Mouse (Mus musculus): ENCODE data around the gene Lrrc43.
"Not testable (repeated sequence)": the region's sequence is repeated elsewhere in the genome, so short reads cannot be mapped to it uniquely, and the experiment has no call there.

Gene Lrrc43

DNA sequence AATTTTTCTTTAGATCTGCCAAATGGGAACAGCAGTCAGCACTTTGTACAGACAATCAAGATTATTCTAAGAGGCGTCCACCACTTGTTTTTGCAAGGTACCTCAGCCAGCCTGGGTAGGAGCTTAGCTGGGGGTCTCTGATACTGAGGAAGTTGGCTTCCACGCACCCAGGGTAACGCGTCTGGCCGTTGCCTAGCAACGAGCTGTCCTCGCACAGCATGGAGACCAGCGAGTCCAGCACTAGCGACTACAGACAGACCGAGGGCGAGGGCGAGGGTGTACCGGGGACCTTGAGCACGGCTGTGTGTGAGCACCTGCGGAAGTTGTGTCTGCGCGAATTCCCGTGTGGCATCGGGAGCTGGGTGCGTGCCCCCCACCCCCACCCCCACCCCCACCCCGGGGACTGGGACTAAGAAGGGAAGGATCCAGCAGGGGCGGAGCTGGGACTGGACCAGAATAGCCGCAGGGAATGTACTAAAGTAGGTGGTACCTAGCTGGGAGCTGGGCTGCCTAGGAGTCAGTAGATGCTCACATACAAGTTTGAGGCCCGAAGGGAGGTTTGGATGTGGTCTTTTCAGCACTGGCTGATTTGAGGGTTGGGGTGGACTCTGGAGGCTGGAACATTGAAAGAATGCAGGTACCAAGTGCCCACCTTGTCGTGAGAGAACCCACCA is at the start of gene Lrrc43, which contains the start of gene Il31:
TSS of gene Lrrc43 (plus strand) at position 194 of the 674 bp plus-strand sequence.
TSS of gene Il31 (minus strand) at position 378 of the 674 bp plus-strand sequence.
- DNase-seq (ENCODE audit: low read depth, low spot score), result no peak

DNA sequence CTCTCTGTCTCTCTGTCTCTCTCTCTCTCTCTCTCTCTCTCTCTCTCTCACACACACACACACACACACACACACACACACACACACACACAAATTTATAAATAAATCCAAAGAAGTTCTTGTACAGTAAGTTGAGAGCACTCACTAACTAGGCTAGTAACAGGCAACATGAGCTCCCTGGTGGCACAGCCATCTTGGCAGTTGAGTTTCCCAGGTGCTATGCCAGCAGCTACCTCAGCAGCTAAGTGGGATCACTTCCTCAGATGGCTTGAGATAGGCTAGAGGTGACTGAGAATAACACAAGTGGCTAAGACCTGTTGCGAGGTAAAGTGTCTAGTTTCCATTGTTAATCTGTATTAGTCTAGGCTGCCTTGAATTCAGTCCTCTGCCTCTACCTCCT is 49.8 kb upstream of the Lrrc43 start:
- DNase-seq (ENCODE audit: low read depth, low spot score), result no peak

DNA sequence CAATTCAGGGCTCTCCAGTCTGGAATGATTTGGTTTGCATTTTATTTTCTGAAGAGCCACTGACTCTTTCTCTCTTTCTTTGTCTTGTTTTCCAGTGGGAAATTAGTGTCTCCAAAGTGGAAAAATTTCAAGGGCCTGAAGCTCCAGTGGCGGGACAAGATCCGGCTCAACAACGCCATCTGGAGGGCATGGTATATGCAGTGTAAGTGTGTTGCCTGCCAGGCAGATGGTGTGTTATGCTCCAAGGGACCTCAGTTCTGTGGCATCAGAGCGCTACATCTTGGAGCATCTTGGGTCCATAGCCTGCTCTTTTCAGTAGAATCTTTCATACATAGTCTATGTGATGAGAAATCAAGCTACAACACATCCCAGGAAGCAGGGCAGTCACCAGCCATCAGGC is 49.2 kb upstream of the Lrrc43 start:
- no peak for DNase-seq (ENCODE audit: low read depth, low spot score)

DNA sequence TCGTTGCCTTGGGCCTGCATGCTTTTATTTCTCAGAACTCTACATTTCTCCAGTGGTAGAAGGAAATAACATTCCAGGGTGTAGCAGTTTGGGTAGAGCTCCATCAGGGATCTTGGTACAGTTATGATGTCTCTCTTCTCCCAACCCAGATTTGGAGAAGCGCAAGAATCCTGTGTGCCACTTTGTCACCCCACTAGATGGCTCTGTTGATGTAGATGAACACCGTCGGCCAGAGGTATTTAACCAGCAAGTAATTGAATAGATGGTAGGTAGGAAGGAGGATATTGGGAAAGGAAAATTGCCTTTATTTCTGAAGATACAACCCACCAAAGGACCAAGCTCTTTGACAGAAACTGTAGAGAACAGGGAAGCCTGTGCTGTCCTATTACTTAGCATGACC is 48.4 kb upstream of the Lrrc43 start:
- peak; percentile 21 for DNase-seq (ENCODE audit: low read depth, low spot score)

DNA sequence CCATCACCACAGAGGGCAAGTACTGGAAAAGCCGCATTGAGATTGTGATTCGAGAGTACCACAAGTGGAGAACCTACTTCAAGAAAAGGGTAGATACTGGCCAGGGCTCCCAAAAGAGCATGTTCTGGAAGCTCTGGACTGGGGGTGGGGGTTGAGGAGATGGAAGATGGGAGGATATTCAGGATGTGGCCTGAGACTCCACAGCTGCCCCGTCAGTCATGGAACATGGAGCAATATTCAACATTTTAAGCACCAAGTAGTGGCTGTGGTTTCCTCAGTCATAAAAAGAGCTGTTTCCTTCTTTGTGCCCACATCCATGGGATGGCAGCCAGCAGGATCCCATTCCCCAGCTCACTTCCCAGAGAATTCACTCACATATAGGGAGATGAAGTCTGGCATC is 46.8 kb upstream of the Lrrc43 start:
- no peak for DNase-seq (ENCODE audit: low read depth, low spot score)

DNA sequence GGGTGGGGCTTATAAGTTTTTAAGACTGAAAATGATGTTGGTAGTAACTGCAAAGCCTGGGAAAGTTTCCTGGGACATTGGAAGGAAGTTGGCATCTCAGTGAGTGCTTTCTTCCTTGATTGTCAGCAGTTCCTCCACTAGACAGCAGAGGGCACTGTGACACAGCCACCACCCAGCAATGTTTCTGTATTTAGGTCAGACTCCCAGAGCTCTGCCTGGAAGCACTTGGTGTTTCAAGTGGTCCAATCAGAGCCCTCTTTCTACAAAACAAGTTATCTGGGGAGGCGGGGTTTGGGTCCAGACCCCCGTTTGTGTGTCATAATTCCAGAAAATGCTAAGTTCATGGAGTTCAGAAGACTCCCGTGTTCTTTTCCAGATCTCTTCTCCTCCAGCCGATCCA is 45.0 kb upstream of the Lrrc43 start:
- DNase-seq (ENCODE audit: low read depth, low spot score), result peak; percentile 75

DNA sequence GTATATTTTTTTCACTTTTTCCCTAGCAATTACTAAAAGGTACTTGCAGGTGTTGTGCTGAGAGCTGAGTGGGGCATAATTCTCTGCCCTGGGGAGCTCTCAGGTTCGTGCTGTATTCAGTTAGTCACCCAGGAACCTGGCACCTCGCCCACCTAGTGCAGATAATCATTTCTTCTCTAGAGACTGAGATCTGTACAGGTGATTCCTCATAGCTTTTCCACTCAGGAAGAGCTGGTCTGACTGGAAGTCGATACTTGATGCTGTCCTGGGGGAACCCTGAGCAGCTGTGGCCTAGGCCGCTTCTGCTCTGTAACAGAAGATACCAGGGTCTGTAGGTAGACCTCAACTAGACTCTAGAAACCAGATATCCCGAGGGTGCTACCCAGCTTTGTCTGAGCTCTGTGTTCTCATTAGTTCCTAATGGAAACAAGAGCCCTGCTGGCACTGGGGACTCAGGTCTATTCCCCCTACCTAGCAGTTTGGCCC is 44.2 kb upstream of the Lrrc43 start:
- DNase-seq (ENCODE audit: low read depth, low spot score), result no peak

DNA sequence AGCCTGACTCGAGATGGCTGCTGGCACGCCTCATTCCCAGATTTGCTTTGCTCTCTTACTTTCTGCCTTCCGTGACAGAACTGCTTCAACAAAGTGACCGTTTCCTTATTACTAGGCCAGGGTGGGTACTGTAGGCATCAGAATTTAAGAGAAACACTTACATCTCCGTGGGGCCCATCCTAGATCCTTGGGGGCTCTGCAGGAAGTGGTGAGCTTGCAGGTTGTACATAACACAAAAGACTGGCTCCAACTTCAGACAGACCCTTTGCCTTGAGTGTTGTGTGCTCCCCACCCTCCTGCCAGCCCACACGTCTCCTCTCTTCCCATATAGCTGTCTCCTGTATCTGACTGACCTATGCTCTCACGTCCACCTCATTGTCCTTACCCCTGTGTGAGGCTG is 37.2 kb upstream of the Lrrc43 start:
- no peak for DNase-seq (ENCODE audit: low read depth, low spot score)

DNA sequence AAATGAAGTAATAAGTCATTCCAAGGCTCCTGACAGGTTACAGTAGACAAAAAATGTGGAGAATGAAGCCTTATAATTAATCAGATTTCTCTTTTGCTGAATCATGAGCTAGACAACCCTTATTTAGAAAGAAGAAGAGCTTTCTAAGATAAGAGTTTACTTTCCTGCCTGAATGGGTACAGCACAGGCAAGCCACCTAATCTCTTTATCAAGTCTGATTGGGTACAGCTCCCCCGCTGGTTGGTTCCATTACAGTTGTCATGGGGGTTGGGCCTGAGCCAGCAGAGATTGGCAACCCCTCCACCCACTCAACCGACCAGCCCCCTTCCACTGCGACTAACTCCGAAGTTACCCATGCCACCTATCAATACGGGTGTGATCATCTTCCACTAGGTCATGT is 27.7 kb upstream of the Lrrc43 start:
- peak; percentile 14 for DNase-seq (ENCODE audit: low read depth, low spot score)

DNA sequence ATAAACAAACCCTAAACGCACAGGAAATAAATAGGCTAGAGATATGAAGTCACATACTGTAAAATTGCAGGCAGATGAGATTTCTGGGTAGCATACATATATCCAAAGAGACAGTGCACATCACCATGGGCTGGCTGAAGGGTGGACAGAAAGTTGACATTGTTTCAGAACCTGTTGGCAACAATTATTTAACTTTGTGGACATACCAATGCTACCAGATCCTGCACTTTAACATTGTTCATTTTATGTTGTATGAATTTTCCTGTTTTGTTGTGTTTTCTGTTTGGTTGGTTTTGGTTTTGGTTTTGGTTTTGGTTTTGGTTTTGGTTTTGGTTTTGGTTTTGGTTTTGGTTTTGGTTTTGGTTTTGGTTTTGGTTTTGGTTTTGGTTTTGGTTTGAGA is 24.5 kb upstream of the Lrrc43 start:
- DNase-seq (ENCODE audit: low read depth, low spot score), result no peak

DNA sequence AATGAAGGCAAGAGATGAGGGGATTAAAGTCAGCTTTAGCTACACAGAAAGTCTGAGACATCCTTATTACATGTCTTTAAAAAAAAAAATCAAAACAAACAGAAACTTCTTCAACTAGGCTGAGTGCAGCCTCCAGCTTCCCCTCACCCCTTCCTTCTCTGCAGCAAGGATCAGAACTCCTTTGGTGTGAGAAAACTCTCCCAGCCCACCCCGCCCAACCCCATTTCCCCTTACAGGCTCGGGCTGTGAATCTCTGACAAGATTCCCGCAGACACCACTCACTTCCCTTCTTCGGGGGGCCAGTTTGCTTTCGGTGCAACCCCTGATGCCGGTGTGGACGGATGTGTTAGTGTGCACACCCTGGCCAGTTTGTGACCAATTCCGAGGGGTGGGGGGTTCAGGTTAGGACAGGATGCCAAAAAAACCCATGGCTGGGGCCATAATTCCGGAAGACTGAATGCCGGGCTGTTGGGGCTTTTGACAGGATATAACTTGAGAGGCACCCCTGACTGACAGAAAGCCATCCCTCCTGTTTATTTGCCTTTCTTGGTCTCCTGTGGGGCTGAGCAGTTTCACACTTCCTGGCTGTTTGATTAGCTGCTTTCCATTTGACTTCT is 18.2 kb upstream of the Lrrc43 start:
- no peak for DNase-seq (ENCODE audit: low read depth, low spot score)

DNA sequence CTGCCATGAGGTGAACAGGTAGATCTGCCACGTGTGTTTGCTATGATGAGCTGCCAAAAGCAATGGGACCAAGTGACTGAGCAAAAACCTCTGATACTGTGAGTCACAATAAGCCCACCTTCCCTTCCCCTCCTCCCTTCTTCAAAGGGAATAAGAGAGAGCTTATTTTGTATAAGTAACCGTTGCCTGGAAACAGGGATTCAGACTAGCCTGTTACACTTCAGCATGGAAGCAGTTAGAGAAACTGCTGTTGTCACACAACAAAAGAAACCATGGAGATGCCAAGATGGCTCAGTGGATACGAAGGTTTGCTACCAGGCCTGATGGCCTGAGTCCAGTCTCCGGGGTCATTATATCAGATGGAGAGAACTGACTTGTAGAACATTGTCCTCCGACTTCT is 15.3 kb upstream of the Lrrc43 start:
- DNase-seq (ENCODE audit: low read depth, low spot score), result no peak

DNA sequence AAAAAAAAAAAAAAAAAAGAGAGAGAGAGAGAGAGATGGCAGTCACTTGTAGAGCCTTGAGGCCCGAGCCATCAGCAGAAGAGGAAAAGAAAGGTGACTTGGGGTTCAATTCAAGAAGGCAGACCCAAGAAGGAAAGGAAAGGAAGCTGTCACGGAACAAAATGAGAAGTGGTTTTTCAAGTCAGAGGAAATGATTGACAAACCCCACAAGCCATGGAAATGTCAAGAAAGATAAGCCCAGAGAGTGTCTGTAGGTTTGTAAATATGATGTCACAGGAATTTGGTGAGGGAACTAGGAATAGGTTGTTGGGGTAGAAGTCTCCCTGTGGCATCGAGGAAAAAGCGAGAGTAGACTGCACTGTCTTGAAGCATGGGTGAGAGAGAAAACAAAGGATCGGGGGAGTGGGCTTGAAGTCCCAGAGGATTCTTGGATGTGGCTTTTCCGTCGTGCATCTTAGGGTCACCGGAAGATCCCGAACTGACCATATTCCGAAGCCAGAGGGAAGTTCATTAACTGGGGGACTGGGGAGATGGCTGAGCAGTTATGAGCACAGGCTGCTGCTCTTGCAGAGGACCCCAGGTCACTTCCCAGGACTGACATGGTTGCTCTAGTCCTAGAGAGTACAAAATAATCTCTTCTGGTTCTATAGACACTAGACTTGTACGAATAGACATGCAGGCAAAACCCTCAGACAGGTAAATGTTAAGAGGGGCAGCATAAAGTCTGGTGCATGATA is 1.3 kb upstream of the Lrrc43 start:
- DNase-seq (ENCODE audit: low read depth, low spot score), result no peak

DNA sequence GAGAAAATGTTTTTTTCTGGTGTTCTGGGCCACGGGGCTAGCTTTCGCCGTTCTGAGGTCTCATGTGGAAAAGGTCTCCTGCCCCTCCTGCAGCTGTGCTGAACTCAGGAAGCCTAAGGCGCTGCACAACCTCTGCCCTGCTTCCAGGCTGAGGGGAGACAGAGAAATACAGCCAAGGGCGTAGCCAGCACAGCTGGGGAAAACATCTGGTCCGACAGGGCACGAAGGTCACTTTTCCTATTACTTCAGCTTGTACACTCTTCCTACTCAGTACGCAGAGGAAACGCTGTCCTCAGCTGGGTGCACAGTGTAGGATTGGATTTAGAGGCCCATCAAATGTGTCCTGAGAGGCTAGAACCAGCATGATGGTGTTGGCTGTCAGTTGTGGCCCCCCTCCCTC is 830 bp downstream of the Lrrc43 start:
- no peak for DNase-seq (ENCODE audit: low read depth, low spot score)

DNA sequence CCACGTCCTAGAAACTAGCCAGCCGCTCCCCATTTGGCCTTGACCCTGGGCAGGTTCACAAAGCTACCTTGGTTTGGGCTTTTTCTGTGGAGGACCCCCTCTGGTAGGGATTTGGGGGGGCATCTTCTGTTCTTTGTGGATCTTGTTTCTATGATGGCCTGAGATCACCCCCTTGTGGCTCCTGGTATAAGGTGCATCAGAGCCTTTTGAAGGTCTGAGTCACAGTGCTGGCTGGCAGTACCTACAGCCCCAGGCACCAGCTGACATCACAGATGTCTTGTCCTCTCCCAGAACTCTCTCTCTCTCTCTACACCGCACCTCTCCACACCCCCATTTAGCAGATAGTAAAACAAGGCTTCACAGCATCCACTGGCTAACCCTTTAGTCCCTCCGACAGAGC is 10.6 kb downstream of the Lrrc43 start:
- DNase-seq (ENCODE audit: low read depth, low spot score), result peak; percentile 48

DNA sequence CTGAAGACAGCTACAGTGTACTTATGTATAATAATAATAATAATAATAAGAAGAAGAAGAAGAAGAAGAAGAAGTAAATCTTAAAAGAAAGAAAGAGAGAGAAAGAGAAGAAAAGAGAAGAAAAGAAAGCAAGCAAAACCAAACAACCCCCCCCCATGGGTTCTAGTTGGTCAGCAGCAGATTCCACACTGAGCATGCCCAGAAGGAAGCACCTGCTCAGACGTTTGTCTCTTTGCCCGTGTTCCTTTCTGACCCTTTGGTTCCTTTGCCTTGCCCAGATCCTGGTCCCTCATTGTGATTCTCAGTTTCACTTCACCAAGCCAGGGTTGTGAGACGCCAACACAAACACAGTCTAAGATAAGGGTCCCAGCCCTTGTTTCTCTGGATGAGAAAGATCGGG is 12.9 kb downstream of the Lrrc43 start:
- no peak for DNase-seq (ENCODE audit: low read depth, low spot score)

DNA sequence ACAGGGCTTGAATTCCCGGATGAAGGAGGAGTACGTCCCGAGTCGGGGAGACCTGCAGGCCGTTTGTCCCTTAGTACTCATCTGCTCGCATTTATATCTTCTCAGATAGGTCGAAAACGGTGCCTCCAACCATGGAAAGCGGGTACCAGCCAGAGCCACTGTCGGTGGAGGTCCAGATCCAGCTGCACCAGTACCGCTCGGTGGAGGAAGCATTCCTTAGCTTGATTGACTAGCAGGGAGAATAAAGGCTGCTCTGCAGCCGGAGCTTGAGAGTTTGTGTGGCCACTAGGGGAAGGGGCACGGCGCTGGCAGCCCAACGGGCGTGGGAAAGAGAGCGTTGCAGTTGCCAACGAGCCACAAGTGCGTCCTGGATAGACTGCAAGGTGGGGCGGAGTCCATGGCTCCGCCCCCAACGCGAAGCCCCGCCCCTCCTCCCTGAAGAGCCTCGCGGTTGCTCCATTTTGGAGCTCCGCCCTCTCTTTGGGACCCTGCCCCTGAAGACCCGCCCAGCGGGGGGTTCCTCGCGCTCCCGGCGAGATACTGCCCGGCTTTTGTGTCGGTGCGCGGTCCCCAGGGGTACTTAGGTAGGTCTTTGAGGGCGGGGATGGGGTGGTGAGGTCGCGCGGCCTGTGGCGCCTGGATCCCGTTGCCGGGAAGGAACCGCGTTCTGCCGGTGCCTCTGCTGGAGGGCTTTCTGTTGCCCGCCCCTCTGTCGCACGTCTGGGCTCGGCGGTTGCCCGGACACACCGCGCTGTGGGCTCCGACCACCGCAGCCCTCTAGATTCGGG is 19.0 kb downstream of the Lrrc43 start:
- DNase-seq (ENCODE audit: low read depth, low spot score), result peak; percentile 94

DNA sequence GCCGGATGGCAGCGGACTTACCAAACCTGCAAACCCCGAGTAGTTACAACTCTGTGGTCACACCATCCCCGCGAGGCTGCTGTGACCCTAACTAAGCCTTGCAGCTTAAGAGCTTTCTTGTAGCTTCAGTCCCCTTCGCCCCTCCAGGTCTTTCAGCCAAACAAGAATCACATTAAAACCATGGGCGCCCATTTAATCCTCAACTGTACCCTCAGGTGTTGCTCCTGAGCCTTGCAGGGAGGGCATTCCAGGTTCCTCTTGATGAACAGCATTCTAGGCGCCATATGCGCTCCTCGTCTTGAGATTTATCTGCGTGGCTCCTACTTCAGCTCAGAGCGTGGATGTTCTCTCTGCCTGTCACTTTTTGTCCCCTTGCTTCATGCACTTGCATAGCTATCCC is 19.8 kb downstream of the Lrrc43 start:
- DNase-seq (ENCODE audit: low read depth, low spot score), result no peak

DNA sequence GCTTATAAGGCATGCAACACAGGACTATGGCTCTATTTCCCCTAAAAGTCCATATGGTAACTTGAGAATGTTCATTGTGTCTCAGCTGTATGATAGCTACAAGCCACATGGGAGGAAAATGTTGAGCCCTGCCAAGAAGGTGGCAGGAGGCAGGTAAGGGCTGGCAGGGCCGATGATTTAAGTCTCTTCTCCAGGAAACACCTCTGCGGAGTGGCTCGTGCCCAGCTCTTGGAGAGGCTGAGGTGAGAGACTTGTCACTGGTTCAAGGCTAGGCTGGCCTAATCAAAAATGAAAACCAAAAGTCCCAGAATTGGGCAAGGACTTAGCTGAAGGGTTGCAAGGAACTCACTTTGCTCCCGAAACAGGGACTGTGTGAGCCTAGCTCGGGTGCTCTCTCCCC is 21.1 kb downstream of the Lrrc43 start, which contains the start of gene B3gnt4:
TSS of gene B3gnt4 (plus strand) at position 301 of the 400 bp plus-strand sequence.
- DNase-seq (ENCODE audit: low read depth, low spot score), result no peak

DNA sequence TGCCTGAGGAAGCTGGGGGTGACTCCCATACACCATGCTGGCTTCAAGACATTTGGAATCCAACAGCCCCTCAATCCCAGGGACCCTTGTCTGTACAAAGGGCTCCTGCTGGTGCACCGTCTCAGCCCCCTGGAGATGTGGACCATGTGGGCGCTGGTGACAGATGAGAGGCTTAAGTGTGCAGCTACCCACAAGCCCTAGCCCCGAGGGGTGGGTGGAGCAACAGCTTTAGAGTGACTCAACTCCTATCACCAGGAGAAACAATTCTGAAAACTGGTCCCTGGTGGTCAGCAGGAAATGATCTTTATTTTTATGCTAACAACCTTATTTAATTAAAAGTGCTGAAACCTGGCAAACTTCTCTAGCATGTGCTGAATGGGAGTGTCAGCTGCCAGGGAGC is 22.3 kb downstream of the Lrrc43 start:
- not testable (repeated sequence) for DNase-seq (ENCODE audit: low read depth, low spot score)

DNA sequence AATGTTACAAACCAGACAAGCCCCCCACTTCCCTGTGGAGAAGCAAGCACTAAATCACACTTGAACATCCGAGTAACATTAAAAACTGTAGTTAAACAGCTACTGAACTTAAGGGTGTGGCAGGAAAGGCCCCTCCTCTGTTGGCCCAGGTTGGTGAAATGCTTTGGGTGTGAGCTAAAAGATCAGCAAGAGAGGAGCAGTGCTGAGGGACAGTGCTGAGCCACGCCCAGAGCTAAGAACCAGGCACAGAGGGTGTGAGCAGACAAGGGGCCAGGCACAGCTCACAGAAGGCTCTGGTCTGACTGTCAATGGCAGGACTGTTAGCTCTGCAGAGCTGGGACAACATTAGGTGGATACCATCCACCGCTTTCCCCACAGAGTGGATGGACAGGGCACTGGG is 23.0 kb downstream of the Lrrc43 start:
- peak; percentile 62 for DNase-seq (ENCODE audit: low read depth, low spot score)

DNA sequence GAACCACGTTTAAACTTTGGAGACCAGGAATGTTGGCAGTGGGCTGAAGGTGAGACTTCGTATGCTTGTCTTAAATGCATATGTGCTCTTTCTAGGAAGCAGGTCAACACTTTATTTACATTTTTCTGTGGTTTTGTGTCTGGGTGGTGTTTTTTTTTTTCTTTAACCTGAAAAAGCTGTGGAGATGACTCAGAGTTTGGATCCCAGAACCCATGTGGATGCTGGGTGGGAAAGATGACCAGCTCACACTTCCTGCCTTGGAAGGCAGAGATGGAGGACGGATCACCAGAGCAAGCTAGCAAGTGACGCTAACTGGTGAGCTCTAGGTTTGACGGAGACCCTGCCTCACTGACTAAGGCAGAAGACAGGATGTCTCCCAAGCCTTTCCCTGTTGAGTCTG is 25.8 kb downstream of the Lrrc43 start:
- DNase-seq (ENCODE audit: low read depth, low spot score), result no peak

Data from ES-CJ7 (cell line).